Mouse (Mus musculus): ENCODE results near the gene Cited4.

- no peak for TF ChIP-seq CTCF (IDR thresholded peaks at IDR 0.05)
- no peak for TF ChIP-seq EP300 (IDR thresholded peaks at IDR 0.05; ENCODE audit: insufficient read depth, low read depth, low read length)
- TF ChIP-seq POLR2A (IDR thresholded peaks at IDR 0.05; ENCODE audit: insufficient read depth, low read depth, low read length), result no peak
These were observed 34.5 kb upstream of the Cited4 start for GRCm38 (mm10) chr4:120631828-120632227.

Data from heart, adult 2 months (tissue).